Mouse (Mus musculus): ENCODE measurements at regions not wholly inside any gene's neighbourhood (a gene's known extent, or its start where the extent isn't known, plus 50 kb on each side); places are given as distances from the start of the nearest gene placed in this dataset.

DNA sequence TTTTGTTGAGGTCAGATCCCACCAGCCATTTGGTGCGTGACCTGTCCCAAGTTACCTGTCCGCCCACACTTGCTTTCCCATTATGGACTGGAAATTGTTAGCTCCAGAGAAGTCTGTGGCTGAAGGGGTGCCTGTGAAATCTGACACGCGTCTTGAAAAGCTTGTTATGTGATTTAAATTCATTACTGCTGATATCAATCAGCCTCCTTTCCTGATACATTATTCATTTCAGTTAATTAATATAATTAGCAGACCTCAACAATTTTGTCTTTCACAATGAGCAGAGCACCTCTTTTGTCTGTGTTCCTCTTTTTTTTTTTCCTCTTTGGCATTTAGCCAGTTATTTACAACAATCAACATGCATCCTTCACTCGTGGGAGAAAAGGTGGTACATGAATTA lies 58.6 kb upstream of the Grip1 start:
- no peak for DNase-seq (ENCODE audit: low spot score)

DNA sequence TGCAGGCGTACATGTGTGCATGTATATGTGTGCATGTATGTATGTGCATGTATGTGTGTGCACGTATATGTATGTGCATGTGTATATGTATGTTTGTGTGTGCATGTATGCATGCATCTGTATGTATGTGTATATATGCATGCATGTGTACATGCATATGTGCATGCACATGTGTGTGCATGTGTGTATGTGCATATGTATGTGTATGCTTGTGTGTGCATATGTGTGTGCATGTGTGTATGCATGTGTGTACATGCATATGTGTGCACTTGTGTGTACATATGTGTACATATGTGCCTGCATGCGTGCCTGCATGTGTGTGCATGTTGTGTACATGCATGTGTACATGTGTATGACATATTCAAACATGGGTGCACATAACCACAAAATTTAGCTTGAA lies 65.7 kb upstream of the Grip1 start:
- DNase-seq (ENCODE audit: low spot score): no peak

DNA sequence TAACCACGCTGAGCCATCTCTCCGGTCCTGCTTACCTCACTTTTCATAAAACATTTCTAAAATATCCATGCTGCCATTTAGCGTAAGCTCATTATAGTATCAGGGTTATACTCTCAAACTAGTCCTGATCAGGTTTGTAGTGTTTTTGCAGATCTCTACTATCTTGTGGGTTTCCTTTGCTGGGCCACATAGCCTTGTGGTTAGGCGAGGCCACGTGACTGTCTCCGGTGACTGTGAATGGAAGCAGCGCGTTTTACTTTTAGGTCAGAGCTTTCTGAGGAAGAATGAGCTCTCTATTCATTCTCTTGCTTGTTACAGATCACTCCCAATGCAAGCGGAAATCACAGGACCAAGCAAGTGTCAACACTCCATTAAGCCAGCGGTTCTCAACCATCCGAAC lies 71.4 kb upstream of the Grip1 start:
- DNase-seq (ENCODE audit: low spot score): no peak

DNA sequence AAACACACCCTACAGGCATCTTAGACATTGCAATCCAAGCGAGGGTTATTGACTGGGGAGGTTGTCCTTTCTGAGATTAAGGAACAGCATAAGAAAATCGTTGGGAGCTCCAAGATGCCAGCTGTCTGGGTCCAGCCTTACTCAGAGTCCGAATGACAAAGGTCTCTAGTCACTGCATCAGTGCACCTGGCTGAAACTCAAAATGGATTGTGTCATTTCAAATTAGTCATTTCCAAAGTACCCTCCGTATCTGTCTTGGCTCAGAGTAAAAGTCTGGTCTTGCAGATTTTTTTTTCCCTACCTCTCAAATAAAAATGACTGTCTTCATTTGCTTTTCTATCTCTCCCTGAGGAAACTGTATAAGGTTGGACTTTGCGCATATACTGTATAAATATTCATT lies 85.1 kb upstream of the Grip1 start:
- no peak for DNase-seq (ENCODE audit: low spot score)

DNA sequence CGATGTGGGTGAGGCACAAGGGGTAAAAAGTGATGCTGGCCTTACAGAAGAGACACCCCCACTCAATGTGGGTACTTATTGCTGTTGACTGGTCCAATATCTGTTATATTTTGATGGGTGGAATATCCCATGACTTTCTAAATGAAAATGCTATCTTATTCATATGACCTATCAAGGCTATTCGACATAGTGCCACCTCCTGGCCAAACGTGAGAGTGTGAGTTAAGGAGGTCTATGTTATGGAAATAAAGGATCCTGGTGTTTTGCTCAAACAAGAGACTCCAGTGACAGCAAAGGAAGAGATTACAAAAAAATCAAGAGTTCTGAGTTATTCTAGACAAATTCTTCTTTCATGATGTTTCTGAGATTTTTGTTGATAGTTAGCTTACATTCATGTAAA lies 90.0 kb upstream of the Grip1 start:
- peak; percentile 66 for DNase-seq (ENCODE audit: low spot score)

- no peak for DNase-seq (ENCODE audit: low spot score)
Observed at GRCm38 (mm10) chr10:119358730-119359292, 94.8 kb upstream of the Grip1 start.

DNA sequence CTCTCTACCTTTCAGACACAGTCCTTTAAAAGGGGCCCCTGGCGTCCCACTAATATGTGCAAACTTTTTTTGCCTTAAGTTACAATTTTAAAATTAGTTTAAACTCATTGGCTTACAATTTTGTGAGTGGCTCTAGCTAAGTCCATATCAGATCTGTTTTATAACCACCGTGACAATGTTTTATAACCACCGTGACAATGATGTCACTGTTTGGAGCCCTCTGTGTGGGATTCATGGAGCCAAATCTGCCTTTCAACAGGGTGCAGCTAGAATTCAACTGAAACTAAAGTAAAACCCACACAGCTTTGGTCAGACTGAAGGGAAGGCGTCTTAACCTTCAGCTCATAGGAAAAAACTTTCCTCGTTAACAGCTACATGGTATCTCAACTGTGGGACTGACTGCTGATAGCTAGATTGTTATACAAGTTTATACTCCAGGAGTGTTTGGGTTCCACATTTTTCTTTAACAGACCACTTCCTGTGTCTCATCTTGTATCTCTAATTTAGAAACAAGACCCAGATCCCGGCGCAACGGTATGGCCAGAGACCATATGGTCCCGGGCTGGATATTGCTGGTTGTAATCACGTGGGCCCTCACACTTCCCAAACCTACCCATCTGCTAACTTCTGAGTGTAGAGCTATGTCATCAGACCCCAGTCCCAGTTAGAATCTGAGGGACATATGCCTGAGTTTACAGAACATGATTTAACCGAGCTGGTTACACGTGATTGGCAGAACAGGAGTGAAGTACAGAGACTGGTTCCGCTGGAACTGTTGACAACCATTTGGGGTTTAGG lies 102.7 kb upstream of the Cand1 start:
- DNase-seq (ENCODE audit: low spot score): no peak

DNA sequence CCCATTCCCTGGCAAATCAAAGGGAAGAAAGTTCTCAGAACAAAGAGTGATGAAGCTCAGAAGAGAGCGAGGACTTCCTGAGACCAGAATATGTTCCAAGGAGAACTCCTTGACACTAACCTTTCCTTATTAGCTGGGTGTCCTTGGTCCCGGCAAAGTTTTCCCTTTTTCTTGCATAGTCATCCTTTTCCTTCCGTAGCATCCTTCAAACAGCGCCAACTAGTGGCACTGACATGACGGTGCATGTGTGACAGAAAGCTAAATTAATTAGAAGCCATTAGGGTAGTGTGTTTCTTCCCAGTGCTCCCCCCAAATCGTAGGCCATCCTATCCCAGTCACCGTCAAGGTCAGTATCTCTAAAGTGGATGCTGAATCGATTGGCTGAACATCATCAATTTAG lies 100.5 kb upstream of the Cand1 start:
- DNase-seq (ENCODE audit: low spot score): no peak

DNA sequence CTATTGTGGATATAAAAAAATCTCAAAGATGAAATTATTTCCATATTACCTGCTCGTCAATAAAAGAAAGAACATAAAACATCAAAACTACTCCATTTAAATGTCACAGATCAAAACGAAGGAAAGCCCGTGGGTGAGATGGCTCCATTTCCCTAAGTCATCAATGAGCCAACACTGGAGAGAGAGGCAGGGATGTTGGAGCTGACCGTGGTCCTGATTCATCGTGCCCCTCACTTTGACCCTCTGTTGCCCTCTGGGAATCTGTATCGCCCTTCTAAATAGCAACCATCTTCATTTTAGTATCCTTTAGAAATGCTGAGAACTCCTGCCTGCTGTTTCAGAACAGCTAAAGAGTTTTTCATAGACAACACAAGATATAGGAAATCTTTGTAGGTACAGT lies 87.1 kb upstream of the Cand1 start:
- no peak for DNase-seq (ENCODE audit: low spot score)

DNA sequence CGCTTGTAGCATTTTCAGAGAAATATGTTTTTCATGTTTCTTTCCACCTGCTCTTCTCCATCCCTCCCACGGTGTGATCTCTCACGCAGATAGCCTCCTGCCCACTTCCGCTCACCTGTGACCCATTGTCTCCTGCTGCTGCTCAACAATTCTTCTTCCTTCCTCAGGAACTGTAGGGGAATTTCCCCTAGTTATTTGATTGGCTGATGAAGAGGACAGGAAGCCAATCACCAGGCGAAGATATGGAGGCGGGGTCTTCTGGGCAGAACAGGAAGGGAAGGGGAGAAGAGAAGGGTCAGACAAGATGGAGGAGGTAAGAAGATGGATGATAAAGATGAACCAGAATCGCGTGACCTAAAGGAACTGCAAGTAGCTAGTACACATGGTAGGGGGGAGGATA lies 80.1 kb upstream of the Cand1 start:
- DNase-seq (ENCODE audit: low spot score): no peak

GRCm38 (mm10) chr10:119318416-119318815 lies 78.6 kb upstream of the Cand1 start:
- DNase-seq (ENCODE audit: low spot score): no peak

- DNase-seq (ENCODE audit: low spot score): no peak
Observed at GRCm38 (mm10) chr10:119311578-119311977, 71.7 kb upstream of the Cand1 start.

DNA sequence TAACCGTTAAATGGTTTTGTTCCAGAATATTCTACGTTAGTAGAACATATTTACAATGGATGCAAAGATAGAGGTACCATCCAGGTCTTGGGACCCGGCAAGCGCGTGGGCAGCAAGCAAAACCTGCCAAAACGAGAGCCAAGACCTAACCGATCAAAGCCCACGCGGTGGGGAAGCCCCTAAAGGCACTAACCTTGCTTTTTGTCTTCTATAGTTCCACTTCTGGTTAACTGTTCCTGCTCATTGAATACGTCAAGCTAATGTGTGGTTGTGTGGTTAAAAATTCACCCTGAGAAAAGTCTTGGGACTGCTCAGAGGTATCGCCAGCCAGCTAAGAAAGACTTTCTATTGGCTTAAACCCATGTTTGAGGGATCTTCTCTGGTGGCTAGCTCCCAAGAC lies 55.9 kb upstream of the Cand1 start:
- no peak for DNase-seq (ENCODE audit: low spot score)

- peak; percentile 55 for DNase-seq (ENCODE audit: low spot score)
Observed at GRCm38 (mm10) chr10:119294454-119295149, 54.7 kb upstream of the Cand1 start.

- no peak for DNase-seq (ENCODE audit: low spot score)
Observed at GRCm38 (mm10) chr10:119293372-119293771, 53.5 kb upstream of the Cand1 start.

Data from testis, postnatal 10 days (tissue).